Mouse (Mus musculus) monocyte, adult 2 months (primary cell): Measurements from ENCODE around the gene Ccdc42.

Experiments used
- DNase-seq, 2 experiments: peaks; one replicate each; pipeline ENCODE4 v3.0.0; 2022; ENCODE audit warnings: low spot score in 2 of 2, low read depth in 1 of 2

Gene Ccdc42

GRCm38 (mm10) chr11:68644781-68645180 lies 58.0 kb downstream of the Ccdc42 start:
- no peak for DNase-seq
